Mouse (Mus musculus) kidney, embryonic 15.5 days (tissue): ENCODE data around the gene Pde10a. TPM values are rescaled to one million over a fixed set of nuclear protein-coding genes. Genes with fewer than 3 reads are reported as not detected.

Experiments used
- ATAC-seq: fragments of 200-750 bp; cut with Nextera tagmentation; replicated peaks from 2 replicates; pipeline ENCODE4 v1.8.0; 2017; ENCODE audit warnings: moderate TSS enrichment; ENCODE audit not compliant: low FRiP score
- H3K27ac ChIP-seq: fragments of 300-500 bp; sonication (generic); 2 replicates; pipeline ENCODE4 v1.5.1; 2015; ENCODE audit warnings: mild to moderate bottlenecking, inconsistent platforms
- H3K27me3 ChIP-seq: fragments of 300-500 bp; sonication (generic); 2 replicates; pipeline ENCODE4 v1.6.1; 2015; ENCODE audit warnings: inconsistent platforms
- H3K36me3 ChIP-seq: fragments of 300-500 bp; sonication (generic); 2 replicates; pipeline ENCODE4 v1.6.1; 2015; ENCODE audit warnings: inconsistent platforms
- H3K4me1 ChIP-seq: fragments of 300-500 bp; sonication (generic); 2 replicates; pipeline ENCODE4 v1.6.1; 2015; ENCODE audit warnings: inconsistent platforms
- H3K4me2 ChIP-seq: fragments of 300-500 bp; sonication (generic); 2 replicates; pipeline ENCODE4 v1.6.1; 2015; ENCODE audit warnings: moderate library complexity, mild to moderate bottlenecking, inconsistent platforms
- H3K4me3 ChIP-seq: fragments of 300-500 bp; sonication (generic); replicated peaks from 2 replicates; pipeline ENCODE4 v1.5.1; 2015; ENCODE audit warnings: mild to moderate bottlenecking, inconsistent platforms
- H3K9ac ChIP-seq: fragments of 300-500 bp; sonication (generic); 2 replicates; pipeline ENCODE4 v1.6.1; 2015; ENCODE audit warnings: mild to moderate bottlenecking, inconsistent platforms
- H3K9me3 ChIP-seq: fragments of 300-500 bp; sonication (generic); replicated peaks from 2 replicates; pipeline ENCODE4 v1.6.1; 2016; ENCODE audit warnings: inconsistent platforms
- WGBS: fragments of 180-500 bp; shearing (Covaris S2); methylation state at CpG from one replicate; pipeline ENCODE4 v1.1.7; 2015; ENCODE audit warnings: mixed read lengths; 5-methylcytosine and 5-hydroxymethylcytosine counted together
- polyA plus RNA-seq: library from polyadenylated mRNA; unstranded; fragments of >200 nt; fragmentation: Nextera tagmentation; extraction: Ambion mirVana; gene quantifications from 2 replicates; pipeline ENCODE4 v1.2.1, GENCODE M21; 2015

The Pde10a gene
- polyA plus RNA-seq, 1 experiment from 2014 or later, result 2.2 TPM

DNA sequence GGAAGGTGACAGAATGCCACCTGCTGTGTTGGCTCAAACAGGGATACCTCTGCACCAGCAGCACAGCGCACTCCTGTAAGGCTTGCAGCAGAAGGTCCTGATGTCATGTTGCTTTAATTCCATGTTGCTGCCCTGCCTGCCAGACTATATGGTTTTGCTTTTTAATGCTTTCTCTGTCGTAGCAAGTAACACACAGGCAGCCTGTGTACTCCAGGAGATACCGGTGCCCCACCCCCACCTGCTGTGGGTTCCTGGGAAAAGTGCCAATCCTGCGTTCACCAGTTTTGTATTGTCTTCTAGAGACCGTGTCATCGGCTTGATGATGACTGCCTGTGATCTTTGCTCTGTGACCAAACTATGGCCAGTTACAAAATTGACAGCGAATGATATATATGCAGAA is 449.3 kb downstream of the Pde10a start:
- no peaks in the 10 kb centered on the region for H3K27me3 ChIP-seq
- peaks cover 15% of the 10 kb centered on the region for H3K4me1 ChIP-seq
- no peak overlapping the region for H3K4me2 ChIP-seq
- H3K9me3 ChIP-seq, result no peaks in the 10 kb centered on the region
- no peak overlapping the region for H3K9ac ChIP-seq
- WGBS, result 64% methylated on average over 7 of the region's 7 CpGs
- no peak overlapping the region for H3K4me3 ChIP-seq
- H3K27ac ChIP-seq, result no peak overlapping the region
- ATAC-seq, result no peak
- H3K36me3 ChIP-seq, result no peaks in the 10 kb centered on the region

DNA sequence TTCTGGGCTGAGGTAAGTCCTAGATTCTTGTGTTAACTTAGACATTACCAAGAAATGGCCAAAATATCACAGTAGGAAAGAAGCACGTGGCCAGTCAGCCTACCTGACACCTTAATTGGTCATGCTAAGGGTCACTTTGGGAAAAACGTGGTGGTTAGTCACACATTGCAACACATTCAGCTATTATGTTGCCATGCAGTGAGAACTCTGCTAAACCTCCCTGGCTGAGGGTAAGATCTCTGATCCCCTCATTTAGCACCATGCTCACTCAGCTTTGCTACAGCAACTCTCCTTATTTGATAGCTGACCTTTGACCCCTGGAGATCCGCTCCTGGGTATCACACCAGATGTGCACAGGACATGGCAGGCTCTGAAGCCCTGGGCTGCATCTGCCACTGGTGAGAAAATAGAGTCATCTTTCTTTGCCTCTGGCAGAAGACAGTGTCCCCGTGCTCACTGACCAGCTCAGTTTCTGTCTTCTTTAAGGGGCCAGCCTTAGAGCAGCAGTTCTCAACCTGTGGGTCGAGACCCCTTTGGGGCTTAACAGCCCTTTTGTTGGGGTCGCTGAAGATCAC is 449.7 kb downstream of the Pde10a start:
- H3K4me2 ChIP-seq, result no peak overlapping the region
- H3K9me3 ChIP-seq, result no peaks in the 10 kb centered on the region
- H3K27me3 ChIP-seq, result no peaks in the 10 kb centered on the region
- 29% methylated on average over 6 of the region's 6 CpGs for WGBS
- 0 out of 2 replicates have a peak, but pooled peaks have one; percentile 16 for ATAC-seq
- H3K9ac ChIP-seq, result no peak overlapping the region
- H3K4me3 ChIP-seq, result no peak overlapping the region
- H3K36me3 ChIP-seq, result no peaks in the 10 kb centered on the region
- peaks cover 15% of the 10 kb centered on the region for H3K4me1 ChIP-seq
- no peak overlapping the region for H3K27ac ChIP-seq

DNA sequence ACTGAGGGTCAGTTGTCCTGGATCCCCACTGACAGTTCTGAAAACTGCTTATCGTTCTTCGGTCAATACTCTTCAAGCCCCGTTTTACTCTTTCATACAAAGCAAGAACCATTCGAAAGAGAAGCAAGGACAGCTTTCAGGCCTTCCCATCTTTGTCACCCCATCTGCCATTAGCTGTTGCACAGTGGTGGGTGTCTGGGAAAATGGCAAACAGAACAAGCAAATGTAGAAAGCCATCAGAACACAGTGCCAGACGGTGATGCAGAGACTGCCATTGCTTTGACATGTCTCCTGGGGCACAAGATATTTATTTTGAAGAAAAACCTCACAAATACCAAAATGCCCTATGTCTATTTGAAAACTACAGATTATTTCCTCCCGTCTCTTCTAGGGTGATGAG is 451.6 kb downstream of the Pde10a start:
- no peak for ATAC-seq
- H3K9ac ChIP-seq, result no peak overlapping the region
- no peak overlapping the region for H3K27ac ChIP-seq
- H3K4me2 ChIP-seq, result no peak overlapping the region
- WGBS, result 91% methylated on average over 6 of the region's 6 CpGs
- peaks cover 15% of the 10 kb centered on the region for H3K4me1 ChIP-seq
- no peaks in the 10 kb centered on the region for H3K9me3 ChIP-seq
- no peaks in the 10 kb centered on the region for H3K36me3 ChIP-seq
- H3K4me3 ChIP-seq, result no peak overlapping the region
- no peaks in the 10 kb centered on the region for H3K27me3 ChIP-seq

DNA sequence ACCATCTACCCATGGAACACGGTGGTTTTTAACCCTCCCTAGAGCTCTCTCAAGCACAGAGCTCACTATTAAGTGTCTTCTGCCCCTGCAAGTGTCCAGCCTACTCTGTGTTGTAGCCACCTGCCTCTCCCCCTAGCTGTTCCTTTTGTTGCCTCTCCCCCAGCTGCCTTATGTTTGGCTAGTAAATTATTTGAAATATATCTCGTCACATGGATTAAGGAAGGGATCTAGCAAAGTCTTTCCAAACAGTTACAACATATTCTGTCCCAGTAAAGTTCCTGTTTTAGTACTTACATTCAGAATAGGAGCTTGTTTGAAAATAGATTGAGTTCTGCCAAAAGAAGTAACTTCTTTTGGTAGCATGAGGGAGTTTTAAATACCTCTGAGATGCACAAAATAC is 452.1 kb downstream of the Pde10a start:
- Histone ChIP-seq H3K27ac (no peak overlapping the region), H3K4me1 (peaks cover 9% of the 10 kb centered on the region), H3K9ac (no peak overlapping the region), H3K36me3 (no peaks in the 10 kb centered on the region), H3K4me2 (no peak overlapping the region), H3K4me3 (no peak overlapping the region), H3K9me3 (no peaks in the 10 kb centered on the region), H3K27me3 (no peaks in the 10 kb centered on the region)
- 63% methylated on average over 2 of the region's 2 CpGs for WGBS
- no peak for ATAC-seq

- H3K27ac ChIP-seq, result no peak overlapping the region
- H3K36me3 ChIP-seq, result no peaks in the 10 kb centered on the region
- no peaks in the 10 kb centered on the region for H3K9me3 ChIP-seq
- no peak overlapping the region for H3K9ac ChIP-seq
- WGBS, result 67% methylated on average over 2 of the region's 2 CpGs
- H3K27me3 ChIP-seq, result no peaks in the 10 kb centered on the region
- no peak overlapping the region for H3K4me3 ChIP-seq
- no peak overlapping the region for H3K4me2 ChIP-seq
- H3K4me1 ChIP-seq, result peaks cover 8% of the 10 kb centered on the region
- no peak for ATAC-seq
These were observed 458.4 kb downstream of the Pde10a start for GRCm38 (mm10) chr17:8983576-8983975.

DNA sequence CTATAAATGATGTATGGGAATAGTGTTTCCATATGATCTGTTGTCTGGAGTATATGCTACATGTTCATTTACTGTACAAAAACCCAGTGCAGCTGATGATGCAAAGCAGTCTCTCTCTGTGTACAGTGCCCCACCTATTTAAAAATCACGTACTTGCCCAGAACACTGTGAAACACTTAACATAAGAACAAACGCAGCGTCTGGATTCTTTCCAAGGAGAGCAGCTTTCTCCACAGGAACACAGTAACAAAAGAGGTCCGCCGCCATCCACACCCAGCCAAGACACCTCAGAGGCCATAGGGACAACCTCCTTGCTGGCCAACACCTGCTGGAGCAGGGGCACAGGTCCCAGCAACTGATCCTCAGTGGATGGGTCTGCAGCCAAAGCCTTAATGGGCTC is 460.5 kb downstream of the Pde10a start:
- Histone ChIP-seq H3K9ac (no peak overlapping the region), H3K4me3 (no peak overlapping the region), H3K4me2 (no peak overlapping the region), H3K9me3 (no peaks in the 10 kb centered on the region), H3K27me3 (no peaks in the 10 kb centered on the region), H3K4me1 (peaks cover 15% of the 10 kb centered on the region), H3K36me3 (no peaks in the 10 kb centered on the region), H3K27ac (no peak overlapping the region)
- no peak for ATAC-seq
- WGBS, result 80% methylated on average over 5 of the region's 5 CpGs

- Histone ChIP-seq H3K4me2 (no peak overlapping the region), H3K27me3 (no peaks in the 10 kb centered on the region)
- 56% methylated on average over 2 of the region's 2 CpGs for WGBS
These were observed 461.4 kb downstream of the Pde10a start for GRCm38 (mm10) chr17:8986551-8986950.

GRCm38 (mm10) chr17:8987369-8987768 is 462.2 kb downstream of the Pde10a start:
- Histone ChIP-seq H3K27ac (no peak overlapping the region), H3K9ac (no peak overlapping the region), H3K4me3 (no peak overlapping the region), H3K27me3 (no peaks in the 10 kb centered on the region), H3K36me3 (no peaks in the 10 kb centered on the region), H3K9me3 (no peaks in the 10 kb centered on the region), H3K4me2 (no peak overlapping the region), H3K4me1 (peaks cover 15% of the 10 kb centered on the region)
- WGBS, result 81% methylated on average over 5 of the region's 5 CpGs
- no peak for ATAC-seq

More at GRCm38 (mm10) chr17:8986551-8986950, 461.4 kb downstream of the Pde10a start:
- no peaks in the 10 kb centered on the region for H3K9me3 ChIP-seq
- H3K36me3 ChIP-seq, result no peaks in the 10 kb centered on the region
- H3K4me1 ChIP-seq, result peaks cover 15% of the 10 kb centered on the region
- no peak overlapping the region for H3K27ac ChIP-seq
- no peak overlapping the region for H3K9ac ChIP-seq
- H3K4me3 ChIP-seq, result no peak overlapping the region
- no peak for ATAC-seq

- Histone ChIP-seq H3K4me1 (peaks cover 15% of the 10 kb centered on the region), H3K9me3 (no peaks in the 10 kb centered on the region), H3K27me3 (no peaks in the 10 kb centered on the region), H3K4me2 (peak within 1 kb of the TSS; percentile 63), H3K27ac (peak within 1 kb of the TSS; percentile 34; the same call in 1 of the 2 replicates), H3K4me3 (peak within 1 kb of the TSS; percentile 44), H3K9ac (0 out of 2 replicates have a peak within 1 kb of the TSS, but pooled peaks have one; percentile 21), H3K36me3 (0 out of 2 replicates have a peak, but pooled peaks cover under 1% of the 10 kb centered on the region)
- 4% methylated on average over 13 of the region's 13 CpGs for WGBS
- peak; percentile 68 for ATAC-seq
These were observed 463.1 kb downstream of the Pde10a start, which contains the start of gene 1700010I14Rik for GRCm38 (mm10) chr17:8988119-8988807. Gene 1700010I14Rik (plus strand): TSS chr17:8988333.

DNA sequence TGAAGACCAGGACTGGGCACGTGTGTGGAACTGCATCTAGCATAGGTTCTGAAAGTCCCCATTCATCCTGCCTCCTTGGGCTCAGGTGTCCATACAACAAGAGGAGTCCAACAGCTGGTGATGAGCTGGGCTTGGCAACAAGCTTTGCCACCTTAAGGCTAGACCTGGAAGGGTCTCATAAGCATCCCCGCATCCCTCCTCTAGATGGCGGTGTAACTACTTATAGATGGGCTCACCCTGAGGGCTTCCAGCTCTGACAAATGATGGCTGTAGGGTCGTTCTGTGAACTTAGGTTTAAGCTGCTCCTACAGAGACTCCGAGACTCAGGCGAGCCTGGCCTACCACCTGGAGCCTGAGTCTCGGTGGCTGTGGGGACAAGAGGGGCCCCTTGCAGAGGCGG is 466.0 kb downstream of the Pde10a start:
- no peak overlapping the region for H3K4me3 ChIP-seq
- 0 out of 2 replicates have a peak, but pooled peaks cover 11% of the 10 kb centered on the region for H3K36me3 ChIP-seq
- no peak overlapping the region for H3K4me2 ChIP-seq
- H3K9me3 ChIP-seq, result no peaks in the 10 kb centered on the region
- no peaks in the 10 kb centered on the region for H3K27me3 ChIP-seq
- H3K9ac ChIP-seq, result no peak overlapping the region
- no peak for ATAC-seq
- H3K27ac ChIP-seq, result no peak overlapping the region
- H3K4me1 ChIP-seq, result peaks cover 15% of the 10 kb centered on the region
- 35% methylated on average over 8 of the region's 8 CpGs for WGBS

- H3K36me3 ChIP-seq, result peaks cover 12% of the 10 kb centered on the region; the same call in 1 of the 2 replicates
- WGBS, result 79% methylated on average over 1 of the region's 1 CpGs
- no peak for ATAC-seq
- H3K27ac ChIP-seq, result no peak overlapping the region
- no peaks in the 10 kb centered on the region for H3K27me3 ChIP-seq
- no peak overlapping the region for H3K4me3 ChIP-seq
- H3K4me2 ChIP-seq, result no peak overlapping the region
- H3K4me1 ChIP-seq, result no peaks in the 10 kb centered on the region
- H3K9ac ChIP-seq, result no peak overlapping the region
- no peaks in the 10 kb centered on the region for H3K9me3 ChIP-seq
These were observed 470.2 kb downstream of the Pde10a start for GRCm38 (mm10) chr17:8995344-8995743.

DNA sequence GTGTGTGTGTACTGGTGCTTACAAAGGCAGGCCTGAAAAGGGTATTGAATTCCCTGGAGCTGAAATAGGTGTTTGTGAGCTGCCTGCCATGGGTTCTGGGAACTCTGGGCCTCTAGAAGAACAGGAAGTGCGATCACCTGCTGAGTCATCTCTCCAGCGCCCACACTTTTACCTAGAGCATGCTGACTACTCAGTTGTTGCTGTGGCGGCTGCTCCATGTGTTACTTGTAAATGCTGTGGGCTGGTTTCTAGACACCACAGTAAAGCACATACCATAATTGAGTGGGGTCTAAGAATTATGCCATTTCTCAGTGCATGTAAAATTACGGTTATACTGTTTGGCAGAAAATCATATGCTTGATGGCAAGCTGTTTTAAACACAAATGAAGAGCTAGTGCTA is 477.3 kb downstream of the Pde10a start:
- Histone ChIP-seq H3K4me2 (no peak overlapping the region), H3K27me3 (no peaks in the 10 kb centered on the region), H3K36me3 (peaks cover 2% of the 10 kb centered on the region; the same call in 1 of the 2 replicates), H3K4me1 (no peaks in the 10 kb centered on the region), H3K27ac (no peak overlapping the region), H3K4me3 (no peak overlapping the region), H3K9me3 (no peaks in the 10 kb centered on the region), H3K9ac (no peak overlapping the region)
- WGBS, result 75% methylated on average over 4 of the region's 4 CpGs
- no peak for ATAC-seq
